Mouse (Mus musculus) right cerebral cortex, postnatal 10 days (tissue): Measurements from ENCODE around the gene Tradd.

ENCODE experiments used
- DNase-seq, 2 experiments: peaks; one replicate each; pipeline ENCODE4 v3.0.0; 2021; ENCODE audit warnings: low spot score in 2 of 2

Tradd gene

DNA sequence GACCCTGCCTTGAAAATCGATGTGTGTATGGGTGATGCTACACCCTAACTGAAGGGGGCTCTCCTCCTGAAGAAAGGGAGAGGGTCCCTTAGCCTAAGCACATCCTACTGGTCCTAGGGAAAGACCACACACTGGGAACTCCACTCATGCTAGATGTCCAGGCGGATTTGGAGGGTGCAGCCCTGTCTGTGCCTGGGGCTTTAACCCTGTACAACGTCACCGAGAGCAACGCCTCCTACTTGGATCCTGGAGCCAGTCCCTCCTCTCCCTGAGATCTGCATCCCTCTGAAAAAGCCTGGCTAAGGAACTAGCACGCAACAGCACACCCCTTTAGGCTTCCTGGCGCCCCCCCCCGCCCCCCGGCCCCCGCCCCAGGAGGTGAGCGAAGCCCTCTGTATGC is 11.0 kb upstream of the Tradd start:
- no peak for DNase-seq

- peak in 1 of 2 experiments; percentile 23 for DNase-seq
These were observed 6.4 kb upstream of the Tradd start for GRCm38 (mm10) chr8:105270916-105271186.

- no peak for DNase-seq
These were observed 5.9 kb upstream of the Tradd start for GRCm38 (mm10) chr8:105270101-105270915.

DNA sequence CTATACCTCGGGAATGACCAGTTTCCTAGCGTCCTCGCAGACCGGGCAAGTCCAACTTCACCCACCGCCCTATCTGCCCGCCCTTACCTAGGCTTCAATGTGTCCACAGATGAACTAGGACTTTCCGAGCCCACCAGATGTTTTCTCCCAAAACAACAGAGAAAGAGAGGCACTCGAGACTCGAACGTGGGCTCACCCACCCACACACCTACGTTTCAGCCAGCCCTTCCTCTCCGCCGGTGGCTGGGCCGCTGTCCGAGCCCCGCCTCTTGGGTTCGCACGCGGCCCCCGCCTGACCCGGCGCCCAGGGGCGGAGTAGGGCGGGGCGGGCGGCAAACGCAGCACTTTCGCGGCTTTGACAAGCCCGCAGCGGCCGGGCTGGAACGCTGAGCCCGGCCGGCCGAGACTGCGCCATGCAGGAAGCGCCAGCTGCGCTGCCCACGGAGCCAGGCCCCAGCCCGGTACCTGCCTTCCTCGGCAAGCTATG is 5.1 kb upstream of the Tradd start, which contains the start of gene Hsf4:
Gene Hsf4 (plus strand): TSS at position 341 of the 487 bp plus-strand sequence.
- no peak for DNase-seq

DNA sequence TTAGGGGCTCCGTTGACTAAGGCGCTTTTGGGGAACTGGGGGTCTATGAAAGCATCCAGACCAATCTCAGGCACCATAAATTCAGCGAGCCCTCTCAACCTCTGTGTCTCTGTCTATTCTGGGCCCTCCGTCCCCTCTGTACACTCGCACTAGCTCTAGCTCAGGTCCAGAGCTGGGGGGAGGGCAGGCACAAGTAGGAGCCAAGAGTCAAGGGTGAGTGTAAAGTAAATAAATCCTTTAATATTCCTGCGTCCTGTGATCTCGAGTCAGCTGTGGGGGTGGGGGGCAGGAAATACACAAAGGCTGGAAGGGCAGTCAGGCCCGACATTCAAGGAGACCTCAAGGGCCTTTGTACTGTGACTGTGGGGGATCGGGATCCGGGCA is 4.7 kb upstream of the Tradd start:
- DNase-seq = peak in 1 of 2 experiments; percentile 29

DNA sequence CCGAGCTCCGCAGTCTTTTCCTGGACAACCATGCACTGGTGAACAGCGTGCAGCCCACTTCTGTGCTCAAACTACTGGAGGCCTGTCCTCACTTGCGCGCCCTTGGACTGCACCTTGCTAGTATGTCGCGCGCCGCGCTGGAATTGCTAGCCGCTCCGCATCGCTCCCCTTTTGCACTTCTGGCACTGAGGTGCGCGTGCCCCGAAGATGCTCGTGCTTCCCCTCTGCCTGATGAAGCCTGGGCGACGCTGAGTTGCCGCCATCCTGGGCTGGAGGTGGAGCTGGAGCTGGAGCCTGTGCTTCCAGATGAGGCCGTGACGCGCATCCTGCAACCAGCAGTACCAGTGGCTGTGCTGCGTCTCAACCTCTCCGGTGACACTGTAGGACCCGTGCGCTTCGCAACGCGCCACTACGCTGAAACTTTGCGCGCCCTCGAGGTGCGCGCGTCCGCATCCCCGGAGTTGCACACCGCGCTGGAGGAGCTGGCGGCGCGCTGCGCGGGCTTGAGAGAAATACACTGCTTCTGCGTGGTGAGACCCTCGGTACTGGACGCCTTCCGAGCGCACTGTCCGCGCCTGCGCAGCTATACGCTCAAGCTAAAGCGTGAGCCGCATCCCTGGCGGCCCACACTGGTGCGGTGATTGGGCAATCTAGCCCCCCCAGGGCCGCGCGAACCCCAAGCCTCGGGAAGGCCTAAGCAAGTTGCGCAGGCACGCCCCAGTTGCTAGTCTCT is 4.1 kb upstream of the Tradd start:
- peak; percentile 93 to 94 for DNase-seq

DNA sequence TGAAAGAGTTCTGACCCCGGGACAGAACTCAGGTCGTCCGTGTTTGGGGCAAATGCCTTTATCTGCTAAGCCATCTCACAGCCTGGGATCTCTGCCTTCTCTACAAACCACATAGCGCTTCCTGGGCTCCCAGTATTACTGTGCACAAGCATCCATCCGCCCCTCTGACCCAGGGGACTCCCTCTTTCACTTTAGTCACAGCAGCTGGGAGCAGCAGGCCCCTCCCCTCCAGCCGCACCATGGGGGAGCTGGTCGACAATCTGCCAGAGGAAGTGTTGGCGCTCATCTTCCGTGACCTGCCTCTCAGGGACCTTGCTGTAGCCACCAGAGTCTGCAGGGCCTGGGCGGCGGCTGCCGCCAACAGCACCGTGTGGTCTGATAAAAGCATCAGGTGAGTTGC is 2.4 kb upstream of the Tradd start:
- DNase-seq = no peak

DNA sequence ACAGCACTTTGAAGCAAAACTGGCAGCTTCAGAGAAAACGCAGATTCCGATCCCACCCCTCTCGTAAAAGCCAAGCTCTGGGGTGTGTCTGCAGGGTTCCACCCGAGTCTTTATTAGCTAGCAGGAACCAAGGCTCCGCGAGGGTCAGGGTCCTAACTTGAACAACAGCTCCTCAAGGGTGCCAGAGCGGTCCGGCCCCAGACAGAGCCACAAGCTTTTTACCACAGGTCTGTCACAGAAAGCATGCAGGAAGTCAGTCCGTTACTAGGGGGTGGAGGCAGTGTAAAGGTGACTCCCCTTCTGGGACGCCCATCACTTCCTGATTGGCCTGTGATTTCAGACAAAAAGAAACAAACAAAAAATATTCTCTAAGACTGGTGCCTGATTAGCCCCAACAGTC is 719 bp upstream of the Tradd start:
- DNase-seq = no peak

- no peak for DNase-seq
These were observed 1.0 kb downstream of the Tradd start for GRCm38 (mm10) chr8:105263244-105263912.

DNA sequence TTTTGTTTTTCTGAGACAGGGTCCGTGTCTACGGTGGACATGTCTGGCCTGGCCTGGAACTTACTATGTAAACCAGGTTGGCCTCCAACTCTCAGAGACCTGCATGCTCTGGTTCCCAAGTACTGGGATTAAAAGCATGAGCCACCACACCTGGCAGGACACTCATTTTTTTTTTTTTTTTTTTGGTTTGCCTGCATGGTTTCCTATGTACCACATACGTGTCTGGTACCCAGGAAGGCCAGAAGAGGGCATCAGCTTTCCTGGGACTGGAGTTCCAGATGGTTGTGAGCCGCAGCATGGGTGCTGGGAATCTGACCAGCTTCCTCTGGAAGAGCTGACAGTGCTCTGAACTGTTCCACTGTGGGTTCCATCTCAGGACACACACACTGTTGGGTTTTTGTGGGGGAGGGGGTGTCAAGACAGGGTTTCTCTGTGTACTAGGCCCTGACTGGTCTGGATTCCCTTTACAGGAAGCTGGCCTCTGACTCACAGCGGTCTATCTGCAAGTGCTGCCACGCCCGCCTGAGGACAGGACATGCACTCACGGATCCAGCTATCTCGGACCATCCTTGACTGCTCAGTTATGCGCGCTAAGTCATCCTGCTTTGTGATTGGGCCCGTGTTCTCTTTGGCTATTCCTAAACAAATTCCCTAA is 3.0 kb downstream of the Tradd start:
- DNase-seq = peak in 1 of 2 experiments; percentile 24

DNA sequence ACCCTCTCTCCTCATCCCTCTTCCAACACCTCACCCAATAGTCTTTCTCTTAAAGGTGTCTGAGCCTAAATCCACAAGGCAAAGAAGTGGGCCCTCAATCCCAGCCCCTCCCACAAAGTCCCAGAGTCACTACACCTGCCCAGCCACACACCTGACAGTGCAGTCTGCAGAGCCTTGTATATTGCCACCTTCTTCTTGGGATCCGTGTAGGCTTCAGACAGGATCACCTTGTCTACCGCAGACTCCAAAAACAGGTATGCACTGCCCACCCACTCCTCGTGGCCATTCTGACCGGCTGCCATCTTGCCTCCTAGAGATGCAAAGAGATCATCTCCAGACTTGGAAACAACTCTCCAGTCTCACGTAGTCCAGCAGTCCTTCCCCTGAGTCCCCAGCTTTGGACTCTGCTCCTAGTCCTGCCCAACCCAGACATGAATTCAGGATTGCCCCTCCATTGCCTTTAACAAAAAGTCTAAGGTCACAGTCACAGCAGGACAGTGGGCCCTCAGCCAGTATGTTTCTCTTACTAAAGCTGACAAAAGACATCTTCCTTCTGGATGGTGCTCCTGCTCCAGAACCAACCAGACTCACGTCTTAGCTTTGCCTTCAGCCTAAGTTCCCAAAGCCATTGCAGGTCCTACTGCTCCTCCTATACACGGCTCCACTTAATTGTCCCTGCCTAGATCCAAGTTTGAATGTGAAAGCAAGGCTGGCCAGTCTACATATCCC is 3.9 kb downstream of the Tradd start:
- DNase-seq = peak in 1 of 2 experiments; percentile 24

- peak; percentile 59 to 77 for DNase-seq
These were observed 4.6 kb downstream of the Tradd start for GRCm38 (mm10) chr8:105259721-105260320.

GRCm38 (mm10) chr8:105258911-105259720 is 5.3 kb downstream of the Tradd start:
- peak; percentile 47 to 58 for DNase-seq

- peak in 1 of 2 experiments; percentile 23 for DNase-seq
These were observed 6.9 kb downstream of the Tradd start for GRCm38 (mm10) chr8:105257318-105258114.

DNA sequence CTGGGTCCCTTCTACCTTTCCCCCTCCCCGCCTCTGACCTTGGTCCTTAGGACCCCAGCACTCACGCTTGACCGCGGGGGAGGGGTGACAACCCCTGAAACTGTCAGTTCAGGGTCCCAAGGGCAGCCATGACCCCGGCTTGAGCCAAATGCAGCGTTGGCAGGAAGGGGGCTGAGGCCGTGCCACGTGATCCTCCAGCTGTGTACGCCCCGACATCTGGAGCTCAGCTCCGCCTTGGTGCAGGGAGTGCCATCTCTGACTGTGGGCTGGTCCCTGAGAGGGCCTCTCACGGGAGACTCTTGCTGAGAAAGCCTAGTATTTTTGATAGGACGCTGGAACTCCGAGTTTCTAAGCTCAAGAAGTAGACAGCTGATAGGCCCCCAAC is 9.5 kb downstream of the Tradd start, which contains the start of gene B3gnt9:
Gene B3gnt9 (minus strand): TSS at position 188 of the 385 bp plus-strand sequence.
- DNase-seq = peak; percentile 58 to 66

DNA sequence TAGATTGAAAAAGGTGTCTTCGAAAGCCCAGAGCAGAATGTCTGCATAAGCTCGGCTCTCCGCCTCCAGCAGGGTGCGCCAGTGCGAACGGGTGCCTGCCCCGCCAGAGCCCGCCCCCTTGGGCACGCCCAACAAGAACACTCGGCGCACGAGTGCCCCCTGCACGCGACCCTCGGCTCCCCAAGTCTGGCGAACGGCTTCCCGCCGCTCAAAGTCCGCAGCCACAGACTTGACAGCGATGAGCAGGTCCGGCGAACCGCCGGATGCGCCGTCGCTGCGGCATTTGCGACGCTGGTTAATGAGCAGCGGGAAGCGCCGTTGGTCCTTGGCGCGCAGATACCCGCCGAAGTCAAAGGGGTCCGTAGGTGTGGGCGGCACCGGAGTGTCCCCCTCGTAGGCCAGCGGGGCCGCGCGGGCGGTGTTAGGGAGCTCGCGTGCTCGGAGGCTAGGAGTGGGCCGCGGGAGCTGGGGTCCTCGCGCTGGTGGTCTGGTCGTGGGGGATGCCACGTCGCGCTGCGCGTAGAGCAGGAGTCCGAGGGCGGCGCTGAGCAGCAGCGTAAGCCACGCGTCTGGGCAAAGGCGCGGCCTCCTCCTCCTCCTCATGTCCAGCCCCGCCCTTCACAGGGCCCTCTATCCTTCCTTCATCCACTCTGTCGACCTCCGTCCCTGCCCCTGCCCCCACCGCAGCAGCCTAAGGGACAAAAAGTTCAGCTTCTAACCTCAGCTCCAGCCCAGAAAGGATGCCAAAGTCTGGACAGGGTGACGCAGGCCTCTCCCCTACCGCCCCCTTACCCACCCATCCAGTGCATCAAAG is 10.1 kb downstream of the Tradd start:
- DNase-seq = peak; percentile 92 to 93

- DNase-seq = no peak
These were observed 10.7 kb downstream of the Tradd start for GRCm38 (mm10) chr8:105253766-105254151.
